Mouse (Mus musculus): ENCODE results near the gene Wdr95. TPM values are rescaled to one million over a fixed set of nuclear protein-coding genes. Genes with fewer than 3 reads are reported as not detected.

Wdr95 gene
- polyA plus RNA-seq, 1 experiment from 2014 or later, result not detected

DNA sequence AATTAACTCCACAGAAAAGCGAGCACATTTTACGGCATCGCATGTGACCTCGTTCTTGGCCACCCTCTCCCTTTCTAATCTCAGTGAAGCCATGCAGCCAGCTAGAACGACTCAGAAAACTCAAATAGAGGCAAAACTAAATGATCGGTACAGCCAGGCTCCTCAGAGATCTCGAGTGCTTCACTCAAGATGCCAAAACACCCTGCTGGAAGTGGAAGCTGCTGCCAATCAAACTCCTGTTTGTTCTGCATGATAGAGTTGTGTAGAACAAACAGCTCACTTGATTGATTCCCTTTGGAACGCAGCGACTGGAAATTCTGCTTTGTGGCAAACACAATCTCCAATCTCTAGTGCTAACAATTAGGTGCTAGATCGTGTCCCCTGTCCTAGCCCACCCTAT is 48.5 kb downstream of the Wdr95 start:
- Histone ChIP-seq H3K4me2 (ENCODE audit: low read depth, severe bottlenecking) (no peak overlapping the region), H3K27me3 (ENCODE audit: control insufficient read depth, insufficient read depth, low read length) (no peaks in the 10 kb centered on the region), H3K27ac (replicated peaks; ENCODE audit: low read depth, low read length) (no peak overlapping the region), H3K4me1 (ENCODE audit: control insufficient read depth, insufficient read depth, low read length) (no peaks in the 10 kb centered on the region), H3K4me3 (ENCODE audit: low read depth, low read length) (no peak overlapping the region), H3K9ac (ENCODE audit: low read length) (no peak overlapping the region), H3K36me3 (ENCODE audit: control insufficient read depth, insufficient read depth, low read length) (no peaks in the 10 kb centered on the region), H3K9me3 (ENCODE audit: control insufficient read depth, low read length) (no peaks in the 10 kb centered on the region)
- ATAC-seq (ENCODE audit: insufficient number of reproducible peaks, low FRiP score, low TSS enrichment, low read depth) (no peak), DNase-seq (ENCODE audit: low spot score) (no peak)
- 72% methylated on average over 10 of the region's 10 CpGs for WGBS

DNA sequence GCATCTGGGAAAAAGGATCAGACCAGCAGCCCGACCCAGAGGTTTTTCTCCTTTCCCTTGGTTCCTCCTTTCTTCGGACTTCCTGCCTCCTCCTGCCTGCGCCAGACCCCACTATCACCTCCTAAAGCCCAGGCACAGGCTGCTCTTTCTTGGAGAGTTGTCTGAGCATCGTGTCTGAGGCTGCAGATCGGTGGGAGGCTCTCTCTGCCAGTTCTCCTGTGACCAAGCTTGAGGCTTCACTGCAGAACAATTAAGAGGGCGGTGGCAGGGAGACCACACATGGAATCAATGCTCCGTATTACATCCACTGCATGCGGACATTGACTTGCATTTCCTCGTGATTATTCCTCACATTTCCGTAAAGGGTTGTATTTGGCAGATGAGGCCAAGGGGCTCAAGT is 49.0 kb downstream of the Wdr95 start:
- DNase-seq (ENCODE audit: low spot score) (no peak), ATAC-seq (ENCODE audit: insufficient number of reproducible peaks, low FRiP score, low TSS enrichment, low read depth) (no peak)
- Histone ChIP-seq H3K27me3 (ENCODE audit: control insufficient read depth, insufficient read depth, low read length) (no peaks in the 10 kb centered on the region), H3K4me3 (ENCODE audit: low read depth, low read length) (no peak overlapping the region), H3K9me3 (ENCODE audit: control insufficient read depth, low read length) (no peaks in the 10 kb centered on the region), H3K36me3 (ENCODE audit: control insufficient read depth, insufficient read depth, low read length) (no peaks in the 10 kb centered on the region), H3K27ac (replicated peaks; ENCODE audit: low read depth, low read length) (no peak overlapping the region), H3K4me2 (ENCODE audit: low read depth, severe bottlenecking) (no peak overlapping the region), H3K9ac (ENCODE audit: low read length) (no peak overlapping the region), H3K4me1 (ENCODE audit: control insufficient read depth, insufficient read depth, low read length) (no peaks in the 10 kb centered on the region)
- 43% methylated on average over 10 of the region's 10 CpGs for WGBS

GRCm38 (mm10) chr5:149582642-149583262 is 54.3 kb downstream of the Wdr95 start:
- Histone ChIP-seq H3K27ac (replicated peaks; ENCODE audit: low read depth, low read length) (no peak overlapping the region), H3K9ac (ENCODE audit: low read length) (no peak overlapping the region), H3K4me3 (ENCODE audit: low read depth, low read length) (no peak overlapping the region), H3K36me3 (ENCODE audit: control insufficient read depth, insufficient read depth, low read length) (no peaks in the 10 kb centered on the region), H3K4me1 (ENCODE audit: control insufficient read depth, insufficient read depth, low read length) (no peaks in the 10 kb centered on the region; the same call in 1 of the 2 replicates), H3K4me2 (ENCODE audit: low read depth, severe bottlenecking) (no peak overlapping the region), H3K27me3 (ENCODE audit: control insufficient read depth, insufficient read depth, low read length) (no peaks in the 10 kb centered on the region), H3K9me3 (ENCODE audit: control insufficient read depth, low read length) (no peaks in the 10 kb centered on the region)
- no peak for ATAC-seq (ENCODE audit: insufficient number of reproducible peaks, low FRiP score, low TSS enrichment, low read depth)
- WGBS, result 70% methylated on average over 5 of the region's 5 CpGs
- DNase-seq (ENCODE audit: low spot score), result no peak

DNA sequence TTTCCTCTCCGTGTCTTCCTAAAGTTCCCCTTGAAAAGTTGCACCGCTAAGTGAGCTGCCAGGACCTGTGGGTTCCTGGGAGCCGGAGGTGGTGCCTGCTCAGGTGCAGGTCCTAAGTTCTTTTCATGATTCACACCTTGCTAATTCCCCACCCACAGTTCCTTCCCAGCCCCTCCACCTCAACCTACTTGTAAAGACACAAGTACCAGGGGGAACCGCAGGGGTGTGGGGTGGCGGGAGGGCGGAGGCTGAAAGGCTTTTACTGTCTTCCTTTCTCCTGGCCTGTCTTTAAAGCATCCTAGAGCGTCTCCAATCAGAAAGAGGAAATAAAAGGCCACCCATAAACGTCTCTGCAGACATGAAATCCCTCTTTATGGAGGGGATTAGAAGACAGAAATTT is 55.0 kb downstream of the Wdr95 start:
- 11% methylated on average over 8 of the region's 8 CpGs for WGBS
- Histone ChIP-seq H3K36me3 (ENCODE audit: control insufficient read depth, insufficient read depth, low read length) (no peaks in the 10 kb centered on the region), H3K27ac (replicated peaks; ENCODE audit: low read depth, low read length) (no peak overlapping the region), H3K4me2 (ENCODE audit: low read depth, severe bottlenecking) (no peak overlapping the region), H3K4me3 (ENCODE audit: low read depth, low read length) (no peak overlapping the region), H3K9ac (ENCODE audit: low read length) (no peak overlapping the region), H3K9me3 (ENCODE audit: control insufficient read depth, low read length) (no peaks in the 10 kb centered on the region), H3K27me3 (ENCODE audit: control insufficient read depth, insufficient read depth, low read length) (no peaks in the 10 kb centered on the region), H3K4me1 (ENCODE audit: control insufficient read depth, insufficient read depth, low read length) (no peaks in the 10 kb centered on the region; the same call in 1 of the 2 replicates)
- ATAC-seq (ENCODE audit: insufficient number of reproducible peaks, low FRiP score, low TSS enrichment, low read depth), result no peak
- peak; percentile 27 for DNase-seq (ENCODE audit: low spot score)

GRCm38 (mm10) chr5:149584154-149584655 is 55.7 kb downstream of the Wdr95 start:
- ATAC-seq (ENCODE audit: insufficient number of reproducible peaks, low FRiP score, low TSS enrichment, low read depth), result no peak
- Histone ChIP-seq H3K9ac (ENCODE audit: low read length) (no peak overlapping the region), H3K4me1 (ENCODE audit: control insufficient read depth, insufficient read depth, low read length) (no peaks in the 10 kb centered on the region; the same call in 1 of the 2 replicates), H3K4me2 (ENCODE audit: low read depth, severe bottlenecking) (no peak overlapping the region), H3K27ac (replicated peaks; ENCODE audit: low read depth, low read length) (no peak overlapping the region), H3K27me3 (ENCODE audit: control insufficient read depth, insufficient read depth, low read length) (no peaks in the 10 kb centered on the region), H3K9me3 (ENCODE audit: control insufficient read depth, low read length) (no peaks in the 10 kb centered on the region), H3K4me3 (ENCODE audit: low read depth, low read length) (no peak overlapping the region), H3K36me3 (ENCODE audit: control insufficient read depth, insufficient read depth, low read length) (no peaks in the 10 kb centered on the region)
- 59% methylated on average over 8 of the region's 8 CpGs for WGBS
- DNase-seq (ENCODE audit: low spot score), result peak; percentile 30

DNA sequence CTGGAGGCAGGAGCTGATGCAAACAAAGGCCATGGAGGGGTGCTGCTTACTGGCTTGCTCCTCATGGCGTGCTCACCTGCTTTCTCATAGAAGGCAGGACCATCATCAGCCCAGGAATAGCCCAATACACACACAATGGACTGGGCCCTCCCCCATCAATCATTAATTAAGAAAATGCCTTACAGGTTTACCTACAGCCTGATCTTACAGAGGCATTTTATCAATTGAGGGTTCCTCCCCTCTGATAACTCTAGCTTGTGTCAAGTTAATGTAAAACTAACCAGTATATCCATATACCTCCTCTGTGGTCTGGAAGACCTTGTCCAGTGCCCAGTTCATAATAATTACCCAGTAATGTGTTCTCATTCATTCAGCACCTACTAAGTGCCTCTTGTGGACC is 56.8 kb downstream of the Wdr95 start:
- 89% methylated on average over 1 of the region's 1 CpGs for WGBS
- H3K4me1 ChIP-seq (ENCODE audit: control insufficient read depth, insufficient read depth, low read length), result no peaks in the 10 kb centered on the region; the same call in 1 of the 2 replicates

DNA sequence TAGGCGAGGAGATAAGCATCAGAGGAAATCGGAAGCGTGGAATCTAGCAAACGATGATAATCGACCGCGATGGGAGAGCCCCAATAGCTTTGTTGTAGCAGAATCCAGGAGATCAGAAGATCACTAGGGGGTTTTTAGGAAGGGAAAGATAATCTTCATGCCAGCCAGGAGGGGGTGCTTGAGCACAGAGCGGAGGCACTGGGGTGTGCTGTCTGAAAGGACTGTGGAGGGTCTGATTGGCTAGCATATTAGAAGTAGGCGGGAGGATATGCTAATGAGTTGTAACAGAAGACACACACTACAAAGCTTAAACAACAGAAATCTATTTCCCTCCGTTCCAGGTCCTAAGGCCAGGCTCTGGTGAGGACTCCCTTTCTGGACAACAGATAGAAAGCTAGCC is 57.4 kb downstream of the Wdr95 start:
- ATAC-seq (ENCODE audit: insufficient number of reproducible peaks, low FRiP score, low TSS enrichment, low read depth), result no peak
- Histone ChIP-seq H3K9me3 (ENCODE audit: control insufficient read depth, low read length) (no peaks in the 10 kb centered on the region), H3K27me3 (ENCODE audit: control insufficient read depth, insufficient read depth, low read length) (no peaks in the 10 kb centered on the region), H3K4me2 (ENCODE audit: low read depth, severe bottlenecking) (no peak overlapping the region), H3K9ac (ENCODE audit: low read length) (no peak overlapping the region), H3K4me1 (ENCODE audit: control insufficient read depth, insufficient read depth, low read length) (no peaks in the 10 kb centered on the region; the same call in 1 of the 2 replicates), H3K36me3 (ENCODE audit: control insufficient read depth, insufficient read depth, low read length) (no peaks in the 10 kb centered on the region), H3K27ac (replicated peaks; ENCODE audit: low read depth, low read length) (no peak overlapping the region), H3K4me3 (ENCODE audit: low read depth, low read length) (no peak overlapping the region)
- no peak for DNase-seq (ENCODE audit: low spot score)
- 73% methylated on average over 10 of the region's 10 CpGs for WGBS

More for the DNA sequence above, 56.8 kb downstream of the Wdr95 start:
- Histone ChIP-seq H3K9ac (ENCODE audit: low read length) (no peak overlapping the region), H3K27me3 (ENCODE audit: control insufficient read depth, insufficient read depth, low read length) (no peaks in the 10 kb centered on the region), H3K9me3 (ENCODE audit: control insufficient read depth, low read length) (no peaks in the 10 kb centered on the region), H3K27ac (replicated peaks; ENCODE audit: low read depth, low read length) (no peak overlapping the region), H3K4me2 (ENCODE audit: low read depth, severe bottlenecking) (no peak overlapping the region), H3K4me3 (ENCODE audit: low read depth, low read length) (no peak overlapping the region), H3K36me3 (ENCODE audit: control insufficient read depth, insufficient read depth, low read length) (no peaks in the 10 kb centered on the region)
- ATAC-seq (ENCODE audit: insufficient number of reproducible peaks, low FRiP score, low TSS enrichment, low read depth), result no peak
- DNase-seq (ENCODE audit: low spot score), result no peak

DNA sequence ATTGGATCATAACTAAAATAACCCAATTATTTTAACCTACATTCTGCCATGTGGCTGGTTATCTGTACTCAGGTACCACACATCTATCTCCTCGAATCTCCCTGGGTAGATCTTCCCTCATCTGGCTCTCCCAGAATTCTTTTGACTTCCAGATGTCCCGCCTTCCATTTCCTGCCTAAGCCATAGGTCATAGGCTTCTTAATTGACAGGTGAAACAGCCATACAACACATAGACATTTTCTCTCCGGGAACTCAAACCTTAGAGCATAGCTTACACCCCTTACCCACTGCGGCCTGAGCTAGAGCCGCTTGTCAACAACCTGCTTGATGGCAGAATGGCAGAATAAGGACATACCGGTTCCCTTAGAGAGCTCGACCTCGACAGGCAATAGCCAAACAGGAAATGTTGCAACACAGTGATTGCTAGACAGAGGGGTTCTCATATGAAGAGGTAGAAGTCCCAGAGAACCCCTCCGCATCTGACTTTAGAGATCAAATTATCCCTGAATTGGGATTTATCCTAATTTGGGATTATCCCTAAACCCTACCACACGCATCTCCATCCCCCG is 58.9 kb downstream of the Wdr95 start:
- Histone ChIP-seq H3K4me1 (ENCODE audit: control insufficient read depth, insufficient read depth, low read length) (no peaks in the 10 kb centered on the region; the same call in 1 of the 2 replicates), H3K9me3 (ENCODE audit: control insufficient read depth, low read length) (no peaks in the 10 kb centered on the region), H3K9ac (ENCODE audit: low read length) (no peak overlapping the region), H3K27ac (replicated peaks; ENCODE audit: low read depth, low read length) (no peak overlapping the region), H3K27me3 (ENCODE audit: control insufficient read depth, insufficient read depth, low read length) (no peaks in the 10 kb centered on the region), H3K4me3 (ENCODE audit: low read depth, low read length) (no peak overlapping the region), H3K36me3 (ENCODE audit: control insufficient read depth, insufficient read depth, low read length) (no peaks in the 10 kb centered on the region), H3K4me2 (ENCODE audit: low read depth, severe bottlenecking) (no peak overlapping the region)
- no peak for ATAC-seq (ENCODE audit: insufficient number of reproducible peaks, low FRiP score, low TSS enrichment, low read depth)
- WGBS, result 86% methylated on average over 11 of the region's 11 CpGs
- no peak for DNase-seq (ENCODE audit: low spot score)

All from limb, embryonic 11.5 days (tissue).